Mouse (Mus musculus) erythroblast, embryonic 14.5 days (primary cell): ENCODE measurements around the gene Rnf207. TPM values are rescaled to one million over a fixed set of nuclear protein-coding genes. Genes with fewer than 3 reads are reported as not detected.

Experiments used
- H3K27me3 ChIP-seq: 2 replicates; pipeline ENCODE4 v1.6.1; 2012; ENCODE audit warnings: inconsistent platforms; ENCODE audit not compliant: control insufficient read depth
- H3K36me3 ChIP-seq: 2 replicates; pipeline ENCODE4 v1.6.1; 2012; ENCODE audit warnings: mild to moderate bottlenecking, inconsistent platforms; ENCODE audit not compliant: control insufficient read depth
- H3K4me1 ChIP-seq: 2 replicates; pipeline ENCODE4 v1.6.1; 2012; ENCODE audit warnings: inconsistent platforms; ENCODE audit not compliant: control insufficient read depth
- H3K4me3 ChIP-seq: replicated peaks from 2 replicates; pipeline ENCODE3; 2012; ENCODE audit warnings: moderate library complexity, mild to moderate bottlenecking, inconsistent platforms
- H3K9me3 ChIP-seq: 2 replicates; pipeline ENCODE4 v1.6.1; 2012; ENCODE audit warnings: low read length, inconsistent platforms, mixed read lengths; ENCODE audit not compliant: control insufficient read depth
- GATA1 ChIP-seq: IDR thresholded peaks from 2 replicates; pipeline ENCODE4 v1.6.1; 2012; ENCODE audit warnings: low read length, inconsistent platforms, mixed read lengths
- TAL1 ChIP-seq: IDR thresholded peaks from 3 replicates; pipeline ENCODE4 v1.6.1; 2012; ENCODE audit warnings: low read length, inconsistent platforms, mixed read lengths
- polyA plus RNA-seq: library from polyadenylated mRNA; stranded (reverse); fragments of >175 nt; gene quantifications from 2 replicates; pipeline ENCODE4 v1.2.3, GENCODE M21; 2012

Rnf207 gene
- polyA plus RNA-seq, 1 experiment = 0.01 TPM

- peak overlapping the region; percentile 28 for H3K4me3 ChIP-seq
- no peaks in the 10 kb centered on the region for H3K9me3 ChIP-seq
- peaks cover 42% of the 10 kb centered on the region for H3K4me1 ChIP-seq
- no peaks in the 10 kb centered on the region for H3K27me3 ChIP-seq
- no peak for TF ChIP-seq TAL1
- no peak for TF ChIP-seq GATA1
- H3K36me3 ChIP-seq = peaks cover 2% of the 10 kb centered on the region; the same call in 1 of the 2 replicates
Observed at GRCm38 (mm10) chr4:152263512-152264176, 55.1 kb downstream of the Rnf207 start.

GRCm38 (mm10) chr4:152263089-152263488 is 55.7 kb downstream of the Rnf207 start:
- TF ChIP-seq TAL1 (peak; percentile 43; the same call in 2 of the 3 replicates), GATA1 (peak; percentile 23; the same call in 1 of the 2 replicates)
- Histone ChIP-seq H3K4me1 (peaks cover 47% of the 10 kb centered on the region), H3K9me3 (no peaks in the 10 kb centered on the region), H3K36me3 (no peaks in the 10 kb centered on the region), H3K4me3 (no peak overlapping the region), H3K27me3 (no peaks in the 10 kb centered on the region)

GRCm38 (mm10) chr4:152262187-152262586 is 56.6 kb downstream of the Rnf207 start:
- no peaks in the 10 kb centered on the region for H3K9me3 ChIP-seq
- H3K27me3 ChIP-seq = no peaks in the 10 kb centered on the region
- H3K4me1 ChIP-seq = peaks cover 54% of the 10 kb centered on the region
- H3K36me3 ChIP-seq = no peaks in the 10 kb centered on the region
- H3K4me3 ChIP-seq = no peak overlapping the region
- no peak for TF ChIP-seq TAL1
- no peak for TF ChIP-seq GATA1

GRCm38 (mm10) chr4:152260451-152260850 is 58.3 kb downstream of the Rnf207 start:
- Histone ChIP-seq H3K4me1 (peaks cover 68% of the 10 kb centered on the region), H3K27me3 (no peaks in the 10 kb centered on the region), H3K4me3 (no peak overlapping the region), H3K36me3 (no peaks in the 10 kb centered on the region), H3K9me3 (no peaks in the 10 kb centered on the region)
- TF ChIP-seq TAL1 (no peak), GATA1 (no peak)

GRCm38 (mm10) chr4:152257070-152257469 is 61.7 kb downstream of the Rnf207 start:
- TF ChIP-seq GATA1 = 0 out of 2 replicates have a peak, but pooled peaks have one; percentile 18
- peak; percentile 49; the same call in 2 of the 3 replicates for TF ChIP-seq TAL1
- H3K4me1 ChIP-seq = peaks cover 40% of the 10 kb centered on the region

More at GRCm38 (mm10) chr4:152257070-152257469, 61.7 kb downstream of the Rnf207 start:
- H3K36me3 ChIP-seq = peaks cover 2% of the 10 kb centered on the region; the same call in 1 of the 2 replicates
- H3K4me3 ChIP-seq = no peak overlapping the region
- no peaks in the 10 kb centered on the region for H3K27me3 ChIP-seq
- H3K9me3 ChIP-seq = no peaks in the 10 kb centered on the region

Other genes starting within 250 kb of the Rnf207 start
- gene Plekhg5, start 246.5 kb downstream of the Rnf207 start, polyA plus RNA-seq = 9.9 and 10.0 TPM in 2 replicates
- 0.37 and 0.81 TPM in 2 replicates for gene Tnfrsf25, start 203.1 kb downstream of the Rnf207 start, polyA plus RNA-seq
- gene Espn, start 166.6 kb downstream of the Rnf207 start, polyA plus RNA-seq = 0.08 and 0.11 TPM in 2 replicates
- gene Hes2, start 160.1 kb downstream of the Rnf207 start, polyA plus RNA-seq = not detected in 2 replicates
- gene Acot7, start 140.9 kb downstream of the Rnf207 start, polyA plus RNA-seq = 0.40 and 0.51 TPM in 2 replicates
- not detected in 2 replicates for gene Gpr153, start 44.8 kb downstream of the Rnf207 start, polyA plus RNA-seq
- not detected in 2 replicates for gene Hes3, start 27.3 kb downstream of the Rnf207 start, polyA plus RNA-seq
- gene Icmt, start 21.8 kb downstream of the Rnf207 start, polyA plus RNA-seq = 1.6 and 2.6 TPM in 2 replicates
- gene Rpl22, start 6.7 kb upstream of the Rnf207 start, polyA plus RNA-seq = 13.4 and 13.6 TPM in 2 replicates
- gene Chd5, start 19.7 kb upstream of the Rnf207 start, polyA plus RNA-seq = under 0.01 and 0.02 TPM in 2 replicates
- 0.02 and 0.04 TPM in 2 replicates for gene Nphp4, start 157.7 kb upstream of the Rnf207 start, polyA plus RNA-seq
- gene Kcnab2, start 158.9 kb upstream of the Rnf207 start, polyA plus RNA-seq = 0.19 and 0.58 TPM in 2 replicates